Mouse (Mus musculus): ENCODE results near the gene Hmcn1. TPM values are rescaled to one million over a fixed set of nuclear protein-coding genes. Genes with fewer than 3 reads are reported as not detected.

Hmcn1 gene
- polyA plus RNA-seq, 1 experiment = not detected

- Histone ChIP-seq H3K27me3 (ENCODE audit: control insufficient read depth) (no peaks in the 10 kb centered on the region), H3K9me3 (ENCODE audit: control insufficient read depth, low read length) (no peaks in the 10 kb centered on the region), H3K4me3 (replicated peaks) (no peak overlapping the region), H3K4me1 (ENCODE audit: control insufficient read depth) (no peaks in the 10 kb centered on the region), H3K36me3 (ENCODE audit: control insufficient read depth) (no peaks in the 10 kb centered on the region)
- TF ChIP-seq GATA1 (IDR thresholded peaks at IDR 0.05; ENCODE audit: low read length) = no peak
- TF ChIP-seq TAL1 (IDR thresholded peaks at IDR 0.05; ENCODE audit: low read length) = no peak
These were observed 370.0 kb downstream of the Hmcn1 start for GRCm38 (mm10) chr1:150623226-150623625.

DNA sequence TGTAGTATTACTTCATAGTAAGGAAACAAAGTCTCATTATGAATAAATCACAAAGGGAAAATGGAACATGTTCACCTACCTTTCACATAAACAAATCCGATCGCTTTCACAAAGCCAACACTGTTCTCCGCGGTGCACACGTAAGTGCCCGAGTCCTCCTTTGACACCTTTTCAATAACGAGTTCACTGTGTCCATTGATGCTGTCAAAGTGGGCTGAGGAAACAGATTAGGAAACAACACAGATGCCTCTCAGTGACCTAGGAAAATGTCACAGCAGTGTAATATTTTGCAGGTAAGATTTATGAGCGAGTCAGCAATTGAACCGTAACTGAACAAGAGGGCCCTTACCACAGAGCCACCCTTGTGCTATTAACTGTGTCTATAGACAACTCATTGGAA lies 382.7 kb downstream of the Hmcn1 start:
- Histone ChIP-seq H3K4me3 (replicated peaks) (no peak overlapping the region), H3K36me3 (ENCODE audit: control insufficient read depth) (no peaks in the 10 kb centered on the region), H3K4me1 (ENCODE audit: control insufficient read depth) (no peaks in the 10 kb centered on the region), H3K27me3 (ENCODE audit: control insufficient read depth) (no peaks in the 10 kb centered on the region), H3K9me3 (ENCODE audit: control insufficient read depth, low read length) (no peaks in the 10 kb centered on the region)
- TF ChIP-seq GATA1 (IDR thresholded peaks at IDR 0.05; ENCODE audit: low read length) (no peak), TAL1 (IDR thresholded peaks at IDR 0.05; ENCODE audit: low read length) (no peak)

DNA sequence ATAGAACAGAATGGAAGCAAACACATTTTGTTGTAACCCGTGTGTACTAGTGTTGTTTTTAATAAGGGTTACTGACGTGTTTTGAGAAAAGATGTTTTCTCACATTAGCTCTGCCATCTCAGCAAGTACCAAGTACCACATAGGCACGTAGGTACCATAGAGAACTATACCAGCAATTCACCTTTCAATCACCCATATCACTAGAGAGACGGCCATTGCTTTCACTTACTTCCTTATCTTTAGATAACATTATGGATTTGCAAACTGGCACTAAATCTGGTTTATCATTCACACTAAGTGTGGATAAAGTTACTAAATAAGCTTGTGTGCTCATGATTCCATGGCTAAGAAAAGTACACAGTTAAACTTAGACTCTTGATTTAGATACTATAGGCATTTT lies 387.1 kb downstream of the Hmcn1 start:
- peaks cover 5% of the 10 kb centered on the region for H3K9me3 ChIP-seq (ENCODE audit: control insufficient read depth, low read length)
- no peaks in the 10 kb centered on the region for H3K27me3 ChIP-seq (ENCODE audit: control insufficient read depth)
- TF ChIP-seq GATA1 (IDR thresholded peaks at IDR 0.05; ENCODE audit: low read length) (no peak), TAL1 (IDR thresholded peaks at IDR 0.05; ENCODE audit: low read length) (no peak)
- no peaks in the 10 kb centered on the region for H3K36me3 ChIP-seq (ENCODE audit: control insufficient read depth)
- no peaks in the 10 kb centered on the region for H3K4me1 ChIP-seq (ENCODE audit: control insufficient read depth)
- no peak overlapping the region for H3K4me3 ChIP-seq (replicated peaks)

- Histone ChIP-seq H3K36me3 (ENCODE audit: control insufficient read depth) (no peaks in the 10 kb centered on the region), H3K4me3 (replicated peaks) (no peak overlapping the region), H3K4me1 (ENCODE audit: control insufficient read depth) (no peaks in the 10 kb centered on the region), H3K27me3 (ENCODE audit: control insufficient read depth) (no peaks in the 10 kb centered on the region), H3K9me3 (ENCODE audit: control insufficient read depth, low read length) (no peaks in the 10 kb centered on the region)
- no peak for TF ChIP-seq TAL1 (IDR thresholded peaks at IDR 0.05; ENCODE audit: low read length)
- no peak for TF ChIP-seq GATA1 (IDR thresholded peaks at IDR 0.05; ENCODE audit: low read length)
These were observed 399.6 kb downstream of the Hmcn1 start for GRCm38 (mm10) chr1:150593614-150594013.

DNA sequence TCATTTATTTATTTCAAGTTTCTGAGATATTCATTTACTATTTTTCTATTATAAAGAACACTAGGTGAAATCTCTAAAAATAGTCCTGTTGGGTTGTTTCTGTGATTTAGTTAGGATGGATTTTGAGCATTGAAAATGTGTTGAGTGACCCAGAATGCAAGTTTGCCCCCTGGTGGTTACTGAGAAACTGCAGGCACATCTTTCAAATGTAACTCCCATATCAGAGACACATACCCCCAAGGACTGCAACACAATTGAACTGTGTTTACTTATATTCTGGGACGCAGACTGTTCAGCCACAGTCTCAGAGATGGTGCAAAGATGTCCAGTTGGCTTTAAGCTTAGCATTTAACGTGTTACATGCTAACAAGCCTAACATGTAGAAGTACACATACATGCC lies 402.0 kb downstream of the Hmcn1 start:
- no peaks in the 10 kb centered on the region for H3K9me3 ChIP-seq (ENCODE audit: control insufficient read depth, low read length)
- H3K27me3 ChIP-seq (ENCODE audit: control insufficient read depth) = no peaks in the 10 kb centered on the region
- no peaks in the 10 kb centered on the region for H3K4me1 ChIP-seq (ENCODE audit: control insufficient read depth)
- TF ChIP-seq TAL1 (IDR thresholded peaks at IDR 0.05; ENCODE audit: low read length) (no peak), GATA1 (IDR thresholded peaks at IDR 0.05; ENCODE audit: low read length) (no peak)
- H3K36me3 ChIP-seq (ENCODE audit: control insufficient read depth) = no peaks in the 10 kb centered on the region
- H3K4me3 ChIP-seq (replicated peaks) = no peak overlapping the region

GRCm38 (mm10) chr1:150587410-150587809 lies 405.8 kb downstream of the Hmcn1 start:
- TF ChIP-seq TAL1 (IDR thresholded peaks at IDR 0.05; ENCODE audit: low read length) (no peak), GATA1 (IDR thresholded peaks at IDR 0.05; ENCODE audit: low read length) (no peak)
- Histone ChIP-seq H3K27me3 (ENCODE audit: control insufficient read depth) (no peaks in the 10 kb centered on the region), H3K4me3 (replicated peaks) (no peak overlapping the region)

GRCm38 (mm10) chr1:150584477-150584876 lies 408.8 kb downstream of the Hmcn1 start:
- no peaks in the 10 kb centered on the region for H3K9me3 ChIP-seq (ENCODE audit: control insufficient read depth, low read length)
- no peak for TF ChIP-seq GATA1 (IDR thresholded peaks at IDR 0.05; ENCODE audit: low read length)
- TF ChIP-seq TAL1 (IDR thresholded peaks at IDR 0.05; ENCODE audit: low read length) = no peak

More at GRCm38 (mm10) chr1:150587410-150587809, 405.8 kb downstream of the Hmcn1 start:
- Histone ChIP-seq H3K4me1 (ENCODE audit: control insufficient read depth) (no peaks in the 10 kb centered on the region), H3K9me3 (ENCODE audit: control insufficient read depth, low read length) (no peaks in the 10 kb centered on the region), H3K36me3 (ENCODE audit: control insufficient read depth) (no peaks in the 10 kb centered on the region)

GRCm38 (mm10) chr1:150583734-150584133 lies 409.5 kb downstream of the Hmcn1 start:
- Histone ChIP-seq H3K36me3 (ENCODE audit: control insufficient read depth) (no peaks in the 10 kb centered on the region), H3K9me3 (ENCODE audit: control insufficient read depth, low read length) (no peaks in the 10 kb centered on the region), H3K4me1 (ENCODE audit: control insufficient read depth) (no peaks in the 10 kb centered on the region), H3K4me3 (replicated peaks) (no peak overlapping the region), H3K27me3 (ENCODE audit: control insufficient read depth) (no peaks in the 10 kb centered on the region)
- no peak for TF ChIP-seq TAL1 (IDR thresholded peaks at IDR 0.05; ENCODE audit: low read length)
- TF ChIP-seq GATA1 (IDR thresholded peaks at IDR 0.05; ENCODE audit: low read length) = no peak

More at GRCm38 (mm10) chr1:150584477-150584876, 408.8 kb downstream of the Hmcn1 start:
- Histone ChIP-seq H3K27me3 (ENCODE audit: control insufficient read depth) (no peaks in the 10 kb centered on the region), H3K36me3 (ENCODE audit: control insufficient read depth) (no peaks in the 10 kb centered on the region), H3K4me3 (replicated peaks) (no peak overlapping the region), H3K4me1 (ENCODE audit: control insufficient read depth) (no peaks in the 10 kb centered on the region)

DNA sequence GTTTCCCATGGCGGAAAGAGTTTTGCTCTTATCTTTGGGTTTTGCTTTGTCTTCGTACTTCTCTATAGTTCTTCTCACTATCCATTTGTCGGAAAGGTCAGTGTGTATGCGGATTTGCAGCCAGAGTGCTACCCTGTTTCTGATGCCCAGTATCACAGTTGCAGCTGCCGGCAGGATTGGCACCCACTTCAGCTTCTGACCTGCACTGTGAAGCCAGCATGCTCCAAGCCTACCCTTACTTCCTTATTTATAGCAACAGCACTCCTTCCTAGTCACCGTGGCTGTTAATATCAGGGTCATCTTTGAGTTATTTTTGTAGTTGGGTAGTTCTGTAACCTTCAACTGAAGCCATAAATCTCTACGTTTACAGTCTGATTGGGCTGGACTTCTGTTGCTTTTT lies 412.7 kb downstream of the Hmcn1 start:
- Histone ChIP-seq H3K36me3 (ENCODE audit: control insufficient read depth) (no peaks in the 10 kb centered on the region), H3K4me1 (ENCODE audit: control insufficient read depth) (no peaks in the 10 kb centered on the region), H3K4me3 (replicated peaks) (no peak overlapping the region), H3K27me3 (ENCODE audit: control insufficient read depth) (no peaks in the 10 kb centered on the region), H3K9me3 (ENCODE audit: control insufficient read depth, low read length) (no peaks in the 10 kb centered on the region)
- TF ChIP-seq GATA1 (IDR thresholded peaks at IDR 0.05; ENCODE audit: low read length) (no peak), TAL1 (IDR thresholded peaks at IDR 0.05; ENCODE audit: low read length) (no peak)

DNA sequence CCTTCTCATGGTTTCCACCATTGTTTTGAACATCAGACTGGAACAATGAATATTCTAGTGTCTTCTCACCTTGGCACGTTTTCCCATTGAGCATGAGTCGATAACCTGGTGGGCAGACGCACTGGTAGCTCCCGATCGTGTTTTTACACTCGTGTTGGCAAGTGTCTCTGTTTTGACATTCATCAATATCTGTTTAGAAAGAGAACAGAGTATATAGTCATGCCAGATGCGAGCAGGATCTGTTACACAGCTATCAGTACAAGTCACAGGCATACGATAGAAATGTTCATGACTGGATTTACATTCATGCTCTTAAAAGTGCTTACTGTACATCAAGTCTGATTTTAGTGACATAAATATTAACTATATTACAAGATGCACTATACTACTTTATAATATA lies 419.8 kb downstream of the Hmcn1 start:
- Histone ChIP-seq H3K9me3 (ENCODE audit: control insufficient read depth, low read length) (no peaks in the 10 kb centered on the region; the same call in 1 of the 2 replicates), H3K36me3 (ENCODE audit: control insufficient read depth) (no peaks in the 10 kb centered on the region), H3K4me1 (ENCODE audit: control insufficient read depth) (no peaks in the 10 kb centered on the region), H3K27me3 (ENCODE audit: control insufficient read depth) (no peaks in the 10 kb centered on the region), H3K4me3 (replicated peaks) (no peak overlapping the region)
- TF ChIP-seq GATA1 (IDR thresholded peaks at IDR 0.05; ENCODE audit: low read length) = no peak
- no peak for TF ChIP-seq TAL1 (IDR thresholded peaks at IDR 0.05; ENCODE audit: low read length)
